Mouse (Mus musculus) c-Kit-positive CD71-positive TER-119-negative erythroid progenitor cells, embryonic 14.5 days (primary cell): ENCODE data around the gene Ankrd34b.

Source experiments
- DNase-seq: peaks from one replicate; pipeline ENCODE4 v3.0.0-alpha.2; 2013; ENCODE audit warnings: low read depth

The Ankrd34b gene

DNA sequence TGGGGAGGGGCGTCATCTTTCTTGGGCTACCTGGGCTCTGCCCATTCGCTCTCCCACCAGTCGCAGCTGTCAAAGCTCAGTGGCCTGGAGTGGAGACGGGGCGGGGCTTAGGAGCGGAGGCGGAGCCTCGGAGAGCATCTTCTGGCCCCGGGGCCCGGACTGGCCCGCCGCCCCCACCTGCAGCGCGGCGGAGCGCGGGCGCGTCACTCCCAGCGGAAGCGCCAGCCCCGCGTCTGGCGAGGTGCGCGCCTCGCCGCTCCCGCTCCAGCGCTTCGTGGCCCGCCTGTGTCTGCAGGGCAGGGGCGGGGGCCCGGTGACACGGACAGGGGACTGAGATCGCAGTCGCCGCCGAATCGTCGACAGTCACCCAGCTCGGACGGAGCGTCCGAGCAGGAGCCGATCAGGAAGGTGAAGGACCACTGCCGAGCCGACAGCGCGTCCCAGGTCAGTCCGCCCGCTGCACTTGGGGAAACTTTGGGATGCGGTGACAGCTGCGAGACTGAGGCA is at the start of gene Ankrd34b:
Gene Ankrd34b, plus strand, starts transcription at position 139 of the 507 bp plus-strand sequence.
- no peak for DNase-seq

DNA sequence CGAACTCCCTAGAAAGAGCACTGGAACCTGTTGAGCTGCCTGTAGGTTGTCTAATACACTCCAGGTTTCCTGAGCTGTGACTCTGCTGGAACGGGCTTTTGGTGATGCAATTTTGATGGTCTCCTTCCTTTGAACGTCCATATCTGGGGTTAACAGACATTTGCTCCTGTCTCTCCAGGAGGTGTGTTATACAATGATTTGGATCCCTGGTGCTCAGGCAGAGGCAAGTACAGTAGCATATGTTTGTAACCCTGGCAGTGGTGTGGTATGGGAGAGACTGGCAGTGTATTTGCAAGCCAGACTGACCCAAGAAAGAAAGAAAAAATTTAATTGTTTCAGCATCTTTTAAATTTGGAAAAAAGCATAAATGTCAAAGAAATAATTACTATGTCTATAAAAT is 38.3 kb upstream of the Ankrd34b start:
- DNase-seq, result no peak

DNA sequence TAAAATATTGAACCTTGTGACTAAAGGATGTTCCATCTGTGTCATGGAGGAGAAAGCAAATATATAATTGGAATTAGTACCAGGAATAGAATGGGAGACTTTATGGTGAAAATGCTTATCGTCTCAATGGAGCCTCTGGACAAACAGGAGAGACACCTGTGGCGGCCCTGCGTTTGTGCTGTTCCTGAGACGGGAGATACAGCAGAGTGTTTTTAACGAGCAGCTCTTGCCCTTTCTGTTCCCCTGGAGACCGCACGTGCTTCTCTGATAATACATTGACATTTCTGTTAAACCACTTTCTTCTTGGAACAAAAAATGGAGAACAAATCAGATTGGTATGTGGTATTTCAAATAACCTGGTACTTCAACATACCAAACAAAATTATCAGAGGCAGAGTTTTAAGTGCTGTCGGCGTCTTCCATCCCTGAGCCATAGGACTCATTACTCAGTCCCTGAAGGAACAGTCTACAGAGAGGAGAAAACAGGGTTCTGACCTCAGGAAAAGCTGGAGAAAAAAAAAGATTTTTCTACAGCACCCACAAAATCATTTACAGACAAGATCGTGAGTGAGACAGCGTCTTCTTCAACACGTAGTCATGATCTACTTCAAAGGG is 32.5 kb upstream of the Ankrd34b start:
- DNase-seq, result no peak

DNA sequence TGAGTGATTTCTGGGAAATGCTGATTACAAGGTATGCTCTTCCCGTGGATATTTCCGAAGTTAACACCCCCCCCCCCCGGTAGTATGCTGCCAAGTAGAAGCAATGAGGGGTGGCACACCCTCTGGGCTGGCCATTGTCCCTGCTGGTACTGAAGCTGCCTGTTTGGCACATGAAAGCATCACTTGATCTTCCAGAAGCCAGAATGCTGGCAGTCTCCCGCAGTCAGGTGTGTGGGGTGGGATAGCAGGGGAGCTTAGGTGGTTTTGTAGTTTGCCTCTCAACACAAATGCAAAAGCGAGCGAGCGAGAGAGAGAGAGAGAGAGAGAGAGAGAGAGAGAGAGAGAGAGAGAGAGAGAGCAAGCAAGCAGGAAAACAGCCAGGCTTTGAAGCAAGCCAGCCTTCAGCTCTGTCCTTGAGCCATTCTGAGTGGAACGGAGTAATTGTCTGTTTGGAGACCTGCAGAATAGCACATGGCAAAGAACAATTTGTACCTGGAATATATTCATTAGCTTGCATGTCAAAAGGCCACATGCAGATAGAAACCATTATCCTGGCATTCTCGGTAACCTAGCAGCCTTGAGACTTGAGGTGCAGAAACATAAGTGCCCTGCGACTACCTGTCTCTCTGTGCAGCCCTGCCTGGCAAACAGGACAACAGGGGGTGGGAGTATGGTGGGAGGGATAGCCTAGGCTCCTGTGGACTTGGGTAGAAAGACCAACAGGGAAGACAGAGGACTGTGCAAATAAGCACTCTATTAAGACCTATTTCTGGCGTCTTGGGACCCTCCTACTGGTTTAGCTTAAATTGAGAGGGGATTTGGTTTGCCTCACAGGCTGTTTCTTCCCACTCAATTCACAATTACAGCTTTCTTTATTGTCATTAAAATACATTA is 27.0 kb upstream of the Ankrd34b start:
- DNase-seq, result no peak

DNA sequence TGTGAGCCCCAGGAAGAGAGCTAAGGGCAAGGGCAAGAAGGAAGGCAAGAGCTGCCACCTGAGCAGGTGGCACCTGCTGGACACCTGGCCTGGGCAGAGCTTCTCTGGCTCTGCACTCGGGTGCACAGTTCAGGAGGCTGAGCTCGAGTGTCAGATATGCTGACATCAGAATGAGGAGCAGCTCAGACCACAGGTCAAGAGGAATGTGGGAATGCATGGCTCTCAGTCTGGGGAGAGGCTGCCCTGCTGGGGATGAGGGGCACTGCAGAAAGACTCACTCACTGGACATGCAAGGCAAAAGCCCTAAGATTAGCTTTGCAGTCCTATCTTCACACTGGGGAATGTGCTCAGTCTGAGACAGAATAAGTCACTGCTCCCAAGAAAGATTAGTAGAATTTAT is 23.6 kb upstream of the Ankrd34b start:
- DNase-seq, result no peak

DNA sequence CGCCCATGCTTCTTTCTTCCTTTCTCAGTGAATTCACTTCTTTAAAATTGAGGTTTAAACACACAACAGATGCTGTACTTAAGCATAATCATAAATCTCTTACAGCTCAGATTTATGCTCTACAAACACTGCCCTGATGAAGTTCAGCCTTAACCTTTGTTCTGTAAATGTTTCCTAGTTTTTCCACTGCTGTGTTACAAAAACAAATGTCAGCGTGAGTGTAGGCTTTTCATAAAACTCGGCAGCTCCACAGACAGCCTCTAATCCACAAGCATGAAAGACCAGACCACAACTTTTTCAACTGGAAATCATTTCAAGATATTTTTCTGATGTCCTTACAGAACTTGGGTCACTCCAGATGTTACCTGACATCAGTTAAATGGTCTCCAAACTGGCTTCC is 22.2 kb upstream of the Ankrd34b start:
- no peak for DNase-seq

DNA sequence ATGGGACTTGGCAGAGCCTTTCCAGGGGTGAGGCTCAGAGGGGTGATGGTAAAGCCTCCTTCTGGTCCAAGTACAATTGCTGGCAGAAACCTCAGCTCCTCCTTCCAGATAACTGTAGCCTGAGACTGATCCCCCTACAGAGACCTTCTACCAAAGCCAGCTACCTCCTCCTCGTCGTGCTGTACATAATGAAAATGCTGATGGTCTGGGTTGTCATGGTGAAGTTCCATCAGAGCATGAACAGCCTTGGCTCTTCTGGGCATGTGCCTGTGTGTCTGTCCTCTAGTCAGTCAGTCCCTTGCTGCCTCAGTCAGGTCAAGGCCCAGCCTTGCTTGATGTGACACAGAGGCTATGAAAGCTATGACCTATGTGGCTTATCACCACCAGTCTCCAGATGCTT is 15.2 kb upstream of the Ankrd34b start:
- no peak for DNase-seq

DNA sequence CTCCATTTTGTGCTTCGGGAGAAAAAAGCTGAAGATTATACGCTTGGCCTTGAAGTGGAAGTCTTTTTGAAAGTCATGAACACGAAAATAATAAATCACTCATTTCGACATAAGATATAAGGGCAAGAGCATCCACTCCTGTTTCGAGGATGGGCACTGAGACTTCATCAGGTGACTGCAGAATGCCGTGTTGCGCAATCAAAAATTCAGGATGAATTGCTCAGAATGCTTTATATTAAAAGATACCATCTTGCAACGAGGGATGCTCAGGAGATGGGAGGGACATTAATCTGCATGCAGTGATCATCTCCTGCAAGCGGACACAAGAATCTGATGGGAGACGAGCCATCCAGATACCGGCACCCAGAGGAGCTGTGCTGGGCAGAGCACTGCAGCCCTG is 6.1 kb upstream of the Ankrd34b start:
- no peak for DNase-seq

DNA sequence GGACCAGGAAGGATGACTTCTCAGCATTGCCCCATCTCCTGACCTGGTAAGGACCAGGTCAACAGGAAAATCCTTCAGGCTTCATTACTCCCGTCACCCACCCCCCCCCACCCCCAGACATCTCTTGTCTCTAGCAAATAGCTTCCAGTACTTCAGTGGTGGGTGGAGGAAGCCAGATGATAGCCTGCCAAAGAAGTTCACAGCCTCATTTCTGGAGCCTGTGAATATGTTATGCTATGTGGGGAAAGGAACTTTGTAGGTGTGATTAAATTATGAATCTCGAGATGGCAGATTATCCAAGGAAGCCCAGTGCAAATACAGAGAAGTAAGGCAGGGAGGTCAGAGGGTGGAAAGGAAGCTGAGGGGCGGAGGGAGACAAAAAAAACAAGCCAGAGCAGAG is 2.0 kb upstream of the Ankrd34b start:
- DNase-seq, result no peak

DNA sequence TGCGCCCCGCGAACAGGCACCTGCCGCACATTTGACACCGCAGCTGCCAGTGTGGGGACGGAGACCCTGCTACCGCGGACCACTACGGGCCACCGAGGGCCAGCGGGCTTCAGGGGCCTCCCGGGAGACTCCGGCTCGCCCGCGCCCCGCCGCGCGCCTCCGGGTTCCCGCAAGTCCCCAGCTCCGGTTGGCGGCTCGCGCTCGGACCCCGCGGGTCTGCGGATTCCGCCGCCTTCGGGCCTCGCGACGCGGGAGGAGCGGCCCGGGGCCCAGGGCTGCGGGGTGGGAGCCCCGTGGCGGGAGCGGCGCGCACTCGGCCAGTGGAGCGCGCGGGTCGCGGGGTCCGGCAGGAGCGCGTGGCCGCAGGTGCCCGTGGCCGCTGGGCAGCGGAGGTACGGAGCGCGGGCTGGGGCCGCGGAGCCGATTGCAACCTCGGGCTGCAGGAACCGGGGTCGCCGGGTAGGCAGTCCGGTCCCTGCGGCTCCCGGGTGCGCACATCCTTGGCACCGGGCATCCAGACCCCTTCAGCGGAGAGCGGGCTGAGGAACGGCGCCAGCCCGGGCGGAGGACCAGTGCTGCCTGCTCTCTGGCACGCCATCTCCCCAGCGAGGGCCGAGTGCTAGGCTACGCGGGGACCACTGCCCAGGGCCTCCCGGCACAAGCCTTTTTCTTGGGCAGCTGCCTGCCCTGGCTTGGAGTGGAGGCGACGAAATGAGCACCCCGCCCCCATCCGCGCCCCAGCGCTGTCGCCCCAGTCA is 777 bp downstream of the Ankrd34b start:
- DNase-seq, result no peak

DNA sequence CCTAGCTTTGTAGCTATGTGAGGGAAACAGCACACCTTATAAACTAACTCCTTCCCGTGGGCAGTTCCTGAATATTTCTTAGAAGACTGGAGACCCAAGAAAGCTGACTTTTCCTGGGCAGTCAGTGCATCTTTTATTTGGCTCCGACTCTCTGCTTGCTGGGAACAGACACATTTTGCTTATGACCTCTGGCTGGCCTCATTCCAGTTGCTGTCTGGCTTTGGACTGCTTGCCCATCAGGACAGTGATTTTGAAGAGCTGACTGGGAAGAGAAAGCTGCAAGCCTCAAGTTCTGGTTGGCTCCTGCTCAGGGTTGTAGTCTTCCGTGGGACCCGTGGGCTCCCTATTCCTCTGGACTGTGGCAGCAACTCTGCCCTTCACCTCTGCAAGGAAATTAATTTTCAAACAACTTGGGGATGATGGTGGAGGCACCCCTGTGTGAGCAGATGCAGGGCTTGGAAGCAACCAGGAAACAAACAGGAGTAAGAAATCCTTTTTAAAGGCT is 1.7 kb downstream of the Ankrd34b start:
- no peak for DNase-seq

DNA sequence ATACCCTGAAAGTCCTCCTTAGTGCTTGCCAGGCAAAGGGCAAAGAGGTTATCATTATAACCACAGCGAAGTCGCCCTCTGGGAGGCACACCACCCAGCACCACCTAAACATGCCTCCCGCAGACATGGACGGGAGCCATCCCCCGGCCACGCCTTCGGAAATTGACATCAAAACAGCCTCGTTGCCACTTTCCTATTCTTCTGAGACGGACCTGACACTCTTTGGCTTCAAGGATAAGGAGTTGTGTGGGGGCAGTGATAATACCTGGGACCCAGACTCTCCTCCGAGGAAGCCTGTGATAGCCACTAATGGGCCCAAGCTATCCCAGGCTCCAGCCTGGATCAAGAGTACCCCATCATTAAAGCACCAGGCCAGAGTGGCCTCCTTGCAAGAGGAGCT is 13.0 kb downstream of the Ankrd34b start:
- DNase-seq, result no peak

DNA sequence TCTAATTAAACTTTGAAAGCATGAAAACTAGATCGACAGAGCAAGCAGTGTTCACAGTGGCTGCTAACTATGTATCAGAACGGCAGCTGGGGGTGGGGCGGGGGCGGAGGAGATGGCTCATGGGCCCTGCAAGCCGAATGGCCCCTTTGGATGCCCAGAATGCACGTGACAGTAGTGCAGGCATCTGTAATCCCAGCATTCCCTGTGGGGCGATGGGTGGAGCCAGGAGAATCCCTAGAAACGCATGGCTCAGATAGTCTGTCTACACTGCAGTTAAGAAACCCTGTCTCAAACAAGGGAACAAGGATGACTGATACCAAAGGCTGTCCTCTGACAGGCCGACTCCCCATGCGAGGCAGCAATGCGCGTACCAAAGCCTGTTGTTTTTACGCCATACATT is 14.6 kb downstream of the Ankrd34b start:
- no peak for DNase-seq

DNA sequence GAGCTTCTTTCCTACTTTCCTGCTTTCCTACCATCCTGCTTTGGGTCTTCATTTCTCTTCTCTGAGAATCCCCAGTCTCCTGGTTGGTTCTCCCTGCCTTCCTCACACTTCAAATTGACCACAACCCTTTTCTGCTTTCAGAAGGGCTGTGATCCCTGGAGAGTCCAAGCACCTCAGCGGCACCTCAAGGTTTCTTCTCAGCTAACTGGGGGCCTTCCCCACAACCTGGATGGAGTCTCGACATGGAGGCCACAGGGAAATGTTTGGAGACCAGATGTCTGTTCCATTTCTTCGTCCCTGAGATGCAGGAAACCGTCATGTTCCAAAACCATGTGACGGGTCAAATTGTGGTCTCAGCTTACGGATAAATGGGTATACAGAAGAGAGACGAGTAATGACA is 21.2 kb downstream of the Ankrd34b start:
- no peak for DNase-seq

DNA sequence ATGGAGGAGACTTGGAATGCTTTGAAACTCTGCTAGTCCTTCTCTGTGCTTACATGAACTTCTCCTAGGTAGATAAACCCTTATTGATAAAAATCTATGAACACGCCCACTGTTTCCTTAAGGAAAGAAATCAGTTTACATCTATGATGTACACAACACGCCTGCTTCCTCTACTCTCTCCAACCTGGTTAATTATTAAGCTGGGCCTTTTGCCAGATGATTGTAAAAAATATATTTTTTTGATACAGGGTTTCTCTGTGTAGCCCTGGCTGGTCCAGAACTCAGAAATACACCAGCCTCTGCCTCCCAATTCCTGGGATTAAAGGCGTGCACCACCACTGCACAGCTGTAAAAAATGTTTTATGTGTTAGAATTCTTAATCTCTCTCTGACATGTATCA is 39.0 kb downstream of the Ankrd34b start:
- no peak for DNase-seq

DNA sequence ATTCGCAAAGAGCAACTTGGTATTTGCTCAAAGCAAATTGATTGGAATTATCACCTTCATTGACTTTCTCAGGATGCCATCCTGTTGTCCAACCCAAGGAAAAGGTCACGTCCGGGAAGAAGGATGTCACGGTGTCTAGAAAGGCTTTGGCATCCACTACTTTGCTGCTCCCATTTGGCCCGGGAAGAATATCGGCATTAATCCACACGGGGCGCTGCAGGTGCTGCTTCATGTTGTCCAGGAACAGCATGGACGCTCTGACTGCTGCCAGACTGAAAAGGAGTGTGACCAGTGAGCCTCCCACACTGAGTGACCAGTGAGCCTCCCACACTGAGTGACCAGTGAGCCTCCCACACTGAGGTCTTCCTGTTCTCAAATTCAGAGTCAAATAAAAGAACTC is 42.2 kb downstream of the Ankrd34b start:
- no peak for DNase-seq

DNA sequence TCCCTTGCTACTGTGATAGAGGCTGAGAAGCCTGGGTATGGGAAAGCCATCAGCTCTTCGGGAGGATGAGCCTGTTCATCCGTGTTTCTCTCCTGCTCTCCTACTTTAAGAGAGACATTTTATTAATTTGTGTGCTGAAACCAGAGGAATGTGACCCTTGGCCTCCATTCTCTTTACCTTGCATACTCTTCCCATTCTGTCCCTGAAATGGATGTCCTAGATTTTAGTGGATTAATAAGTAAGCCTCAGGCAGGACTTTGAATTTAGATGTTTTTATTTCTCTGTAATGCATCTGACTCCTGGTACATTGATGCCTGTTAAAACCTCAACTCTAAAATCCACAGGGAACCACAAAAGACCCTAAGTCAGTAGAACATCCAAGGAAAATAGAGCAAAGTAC is 43.7 kb downstream of the Ankrd34b start:
- no peak for DNase-seq

DNA sequence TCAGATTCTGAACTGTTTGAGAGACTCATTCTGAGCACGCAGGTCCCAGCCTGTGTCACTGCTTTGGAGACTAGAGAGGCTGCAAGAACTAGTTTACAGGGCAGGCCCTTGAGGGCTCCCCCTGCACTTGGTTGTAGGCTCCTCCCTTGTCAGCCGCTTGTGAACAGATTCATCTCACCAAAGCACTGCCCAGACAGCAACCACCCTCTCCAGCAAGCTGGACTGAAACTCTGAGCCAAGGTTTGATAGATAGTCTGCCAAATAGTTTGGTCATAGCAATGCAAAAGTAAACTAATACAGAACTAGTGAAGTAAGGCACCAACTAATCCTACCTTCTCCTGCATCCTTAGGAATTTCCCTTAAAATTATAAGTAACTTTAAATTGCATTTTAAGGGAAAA is 44.5 kb downstream of the Ankrd34b start:
- DNase-seq, result no peak

DNA sequence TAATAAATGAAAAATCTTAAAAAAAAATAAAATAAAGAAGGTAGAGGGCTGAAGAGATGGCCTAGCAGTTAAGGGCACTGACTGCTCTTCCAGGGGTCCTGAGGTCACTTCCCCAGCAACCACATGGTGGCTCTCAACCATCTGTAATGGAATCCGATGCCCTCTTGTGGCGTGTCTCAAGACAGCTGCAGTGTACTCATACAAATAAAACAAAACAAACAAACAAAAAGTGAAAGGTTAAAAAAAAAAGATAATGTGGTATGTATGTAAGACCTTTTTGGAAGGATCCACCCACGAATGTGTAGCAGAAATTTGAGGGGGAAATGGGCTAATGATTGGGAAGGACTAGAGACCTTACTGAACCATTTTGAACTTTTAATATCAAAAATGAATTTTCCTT is 57.7 kb downstream of the Ankrd34b start:
- peak; percentile 54 for DNase-seq

DNA sequence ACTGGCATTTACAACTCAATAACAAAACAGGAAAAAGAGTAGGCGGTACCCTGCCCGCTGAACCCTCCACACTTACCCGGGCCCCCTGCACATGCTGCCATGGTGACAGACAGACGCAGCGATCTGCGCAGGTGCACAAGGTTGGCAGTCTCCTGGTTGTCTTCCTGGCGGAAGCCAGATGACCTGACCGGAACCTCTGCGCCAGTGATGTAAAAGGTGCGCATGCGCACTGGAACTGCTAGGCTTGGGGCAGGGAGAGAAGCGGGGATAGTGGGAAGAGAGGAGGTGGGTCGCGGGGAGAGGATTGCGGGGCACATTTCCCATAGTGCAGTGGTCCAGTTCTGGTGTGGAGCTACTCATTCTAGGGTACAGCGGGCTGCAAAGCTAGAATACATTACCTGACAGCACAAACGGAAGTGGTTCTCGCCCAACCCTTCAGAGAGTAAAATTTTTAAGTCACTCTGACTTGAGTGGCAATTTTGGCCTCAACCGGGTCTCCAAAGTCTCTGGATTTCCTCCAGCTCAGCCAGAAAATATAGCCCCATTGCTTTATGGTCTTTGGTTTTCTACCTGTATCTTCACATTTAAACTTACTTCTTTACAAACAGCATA is 58.3 kb downstream of the Ankrd34b start, which contains the start of gene Fam151b:
Gene Fam151b, minus strand, starts transcription at position 164 of the 612 bp plus-strand sequence.
- DNase-seq, result peak; percentile 88

DNA sequence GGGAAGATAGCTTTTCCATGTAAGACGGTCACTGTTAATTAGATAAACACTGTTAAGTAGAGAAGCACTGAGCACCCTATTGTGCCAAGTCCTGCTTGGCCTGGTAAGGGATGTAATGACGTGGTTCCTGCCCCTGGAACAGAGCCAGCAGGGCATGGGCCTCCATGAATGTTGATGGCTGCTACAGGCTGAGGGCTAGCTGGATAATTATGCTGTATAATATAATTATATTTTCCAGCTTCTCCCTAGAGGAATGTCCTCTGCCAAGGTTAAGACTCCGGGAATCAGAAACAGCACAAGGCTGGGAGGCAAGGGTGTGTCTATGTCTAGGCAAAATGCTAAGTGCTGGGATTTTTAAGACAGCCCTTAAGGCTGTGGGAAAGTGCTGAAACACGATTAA is 65.1 kb downstream of the Ankrd34b start:
- DNase-seq, result no peak
